Mouse (Mus musculus) heart, embryonic 14.5 days (tissue): ENCODE data around the gene Bmpr2. TPM values are rescaled to one million over a fixed set of nuclear protein-coding genes. Genes with fewer than 3 reads are reported as not detected.
A peak's percentile ranks its signal among the peaks of the same experiment; 100 is the strongest.

Experiments
- ATAC-seq: fragments of 200-750 bp; cut with Nextera tagmentation; 2 replicates; pipeline ENCODE4 v1.8.0; 2017; ENCODE audit warnings: low read depth, moderate TSS enrichment; ENCODE audit not compliant: insufficient number of reproducible peaks, insufficient read depth, low FRiP score
- H3K27ac ChIP-seq, 2 experiments: fragments of 200-500 bp in 1 of 2; fragments of 300-500 bp in 1 of 2; sonication (generic) in 1 of 2; replicated peaks in 1 of 2; 2 replicates each; pipeline ENCODE4 v1.5.1; 2012 to 2014; ENCODE audit warnings: low read depth in 2 of 2, low read length in 2 of 2, control low read depth in 1 of 2, mild to moderate bottlenecking in 1 of 2, mixed read lengths in 1 of 2; ENCODE audit not compliant: control insufficient read depth in 1 of 2, insufficient read depth in 1 of 2
- H3K27me3 ChIP-seq: fragments of 300-500 bp; sonication (generic); 2 replicates; pipeline ENCODE4 v1.6.1; 2014; ENCODE audit warnings: mild to moderate bottlenecking, low read length, control low read depth; ENCODE audit not compliant: control insufficient read depth, insufficient read depth
- H3K36me3 ChIP-seq: fragments of 300-500 bp; sonication (generic); 2 replicates; pipeline ENCODE4 v1.6.1; 2014; ENCODE audit warnings: mild to moderate bottlenecking, control low read depth, low read length, mixed read lengths; ENCODE audit not compliant: control insufficient read depth, insufficient read depth
- H3K4me1 ChIP-seq, 2 experiments: fragments of 200-500 bp in 1 of 2; fragments of 300-500 bp in 1 of 2; sonication (generic) in 1 of 2; 2 replicates each; pipeline ENCODE4 v1.6.1; 2012 to 2014; ENCODE audit warnings: low read length in 2 of 2, control low read depth in 1 of 2, mixed read lengths in 1 of 2; ENCODE audit not compliant: control insufficient read depth in 2 of 2, insufficient read depth in 2 of 2
- H3K4me2 ChIP-seq: fragments of 300-500 bp; sonication (generic); 2 replicates; pipeline ENCODE4 v1.6.1; 2014; ENCODE audit warnings: mild to moderate bottlenecking, low read length
- H3K4me3 ChIP-seq, 2 experiments: fragments of 200-500 bp in 1 of 2; fragments of 300-500 bp in 1 of 2; sonication (generic) in 1 of 2; 2 replicates each; pipeline ENCODE4 v1.5.1; 2012 to 2014; ENCODE audit warnings: low read length in 2 of 2, mild to moderate bottlenecking in 2 of 2, control low read depth in 1 of 2, low read depth in 1 of 2, moderate library complexity in 1 of 2; ENCODE audit not compliant: control insufficient read depth in 1 of 2, insufficient read depth in 1 of 2
- H3K9ac ChIP-seq: fragments of 300-500 bp; sonication (generic); 2 replicates; pipeline ENCODE4 v1.6.1; 2014; ENCODE audit warnings: mild to moderate bottlenecking, low read length
- H3K9me3 ChIP-seq: fragments of 300-500 bp; sonication (generic); 2 replicates; pipeline ENCODE4 v1.6.1; 2016; ENCODE audit warnings: low read length, control low read depth; ENCODE audit not compliant: control insufficient read depth
- WGBS: fragments of 180-500 bp; shearing (Covaris S2); extraction: QIAGEN DNeasy Blood & Tissue Kit; methylation state at CpG from one replicate; pipeline ENCODE4 v1.1.7; 2014; 5-methylcytosine and 5-hydroxymethylcytosine counted together
- polyA plus RNA-seq: library from polyadenylated mRNA; unstranded; fragments of >200 nt; fragmentation: Nextera tagmentation; extraction: Ambion mirVana; gene quantifications from 2 replicates; pipeline ENCODE4 v1.2.1, GENCODE M21; 2014

Bmpr2 gene
- polyA plus RNA-seq, 1 experiment from 2014 or later, result 13.1 TPM

DNA sequence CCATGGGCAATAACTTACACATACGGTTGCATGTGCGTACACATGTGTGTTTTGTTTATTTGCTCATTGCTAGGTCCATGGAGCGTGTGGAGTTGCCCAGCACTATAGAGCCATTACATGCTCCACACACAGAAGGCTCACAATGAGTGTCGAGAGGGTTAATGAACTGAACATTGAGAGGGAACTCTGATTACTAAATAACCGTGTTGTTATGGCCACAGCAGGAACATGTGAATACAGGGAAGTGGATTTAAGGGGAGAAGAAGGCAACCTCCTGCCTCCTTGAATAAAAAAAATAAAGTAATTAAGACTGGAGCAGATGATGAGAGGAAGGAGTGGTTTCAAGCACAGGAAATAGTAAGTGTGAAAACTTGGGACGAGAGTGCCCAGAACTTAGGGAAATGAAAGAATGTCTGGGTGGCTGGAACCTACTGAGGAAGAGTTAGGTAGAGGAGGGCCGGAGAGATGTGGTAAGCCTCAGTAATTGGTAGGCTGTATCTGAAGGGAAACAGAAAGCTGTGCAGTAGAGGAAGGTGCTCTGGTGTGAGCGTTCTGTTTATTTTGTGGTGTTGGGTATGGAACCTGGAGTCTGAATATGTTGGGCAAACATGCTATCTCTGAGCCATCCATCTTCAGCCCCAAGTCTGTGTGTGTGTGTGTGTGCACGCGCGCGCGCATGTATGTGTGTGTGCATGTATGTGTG lies 143.8 kb downstream of the Bmpr2 start:
- Histone ChIP-seq H3K27me3 (no peaks in the 10 kb centered on the region), H3K27ac (no peak overlapping the region), H3K9me3 (no peaks in the 10 kb centered on the region), H3K36me3 (no peaks in the 10 kb centered on the region), H3K4me2 (no peak overlapping the region), H3K4me1 (no peaks in the 10 kb centered on the region), H3K9ac (no peak overlapping the region), H3K4me3 (no peak overlapping the region)
- ATAC-seq, result no peak
- WGBS, result 89% methylated on average over 13 of the region's 13 CpGs

DNA sequence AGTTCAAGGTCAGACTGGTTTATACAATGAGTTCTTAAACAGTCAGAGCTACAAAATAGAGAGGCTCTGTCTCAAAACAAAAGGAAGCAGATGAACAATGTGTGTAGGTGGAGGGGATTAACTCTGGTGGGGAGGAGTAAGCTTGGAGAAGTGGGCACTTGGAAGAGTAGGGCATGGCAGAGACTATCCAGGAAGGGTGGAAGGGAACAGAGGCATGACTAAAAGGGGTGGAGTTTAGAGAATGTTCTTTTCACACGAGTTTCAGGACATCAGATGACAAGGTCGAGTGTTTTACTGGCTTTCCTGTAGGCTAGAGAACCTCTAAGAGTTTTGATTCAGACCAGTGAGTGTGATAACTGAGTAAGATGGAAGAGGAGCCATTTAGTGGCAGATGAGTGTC lies 144.5 kb downstream of the Bmpr2 start:
- no peak overlapping the region for H3K27ac ChIP-seq
- WGBS, result 24% methylated on average over 2 of the region's 2 CpGs
- H3K4me3 ChIP-seq, result no peak overlapping the region
- no peaks in the 10 kb centered on the region for H3K27me3 ChIP-seq
- H3K9ac ChIP-seq, result no peak overlapping the region
- no peak overlapping the region for H3K4me2 ChIP-seq
- no peaks in the 10 kb centered on the region for H3K9me3 ChIP-seq
- no peaks in the 10 kb centered on the region for H3K4me1 ChIP-seq
- H3K36me3 ChIP-seq, result no peaks in the 10 kb centered on the region
- no peak for ATAC-seq

DNA sequence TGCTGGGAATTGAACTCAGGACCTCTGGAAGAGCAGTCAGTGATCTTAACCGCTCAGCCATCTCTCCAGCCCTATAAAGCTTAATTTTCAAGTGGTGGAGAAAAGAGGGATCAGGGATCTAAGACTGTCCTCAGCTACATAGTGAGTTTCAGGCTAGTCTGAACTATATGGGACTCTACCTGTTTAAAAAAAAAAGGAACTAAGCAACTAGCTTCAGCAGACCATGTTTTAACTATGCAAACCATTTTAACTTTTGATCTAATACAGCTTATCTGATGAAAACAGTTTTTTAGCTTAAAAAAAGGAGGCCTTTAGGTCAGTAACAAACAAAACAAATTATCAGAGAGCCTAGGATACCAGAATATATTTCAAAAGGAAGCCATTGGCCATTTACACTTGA lies 147.7 kb downstream of the Bmpr2 start:
- H3K4me1 ChIP-seq, result peaks cover 2 to 21% of the 10 kb centered on the region in 2 experiments
- H3K27me3 ChIP-seq, result no peaks in the 10 kb centered on the region
- ATAC-seq, result no peak
- no peaks in the 10 kb centered on the region for H3K36me3 ChIP-seq
- no peaks in the 10 kb centered on the region for H3K9me3 ChIP-seq
- H3K4me2 ChIP-seq, result no peak overlapping the region
- no peak overlapping the region for H3K27ac ChIP-seq
- H3K9ac ChIP-seq, result no peak overlapping the region
- no peak overlapping the region for H3K4me3 ChIP-seq
- WGBS, result 74% methylated on average over 1 of the region's 1 CpGs

DNA sequence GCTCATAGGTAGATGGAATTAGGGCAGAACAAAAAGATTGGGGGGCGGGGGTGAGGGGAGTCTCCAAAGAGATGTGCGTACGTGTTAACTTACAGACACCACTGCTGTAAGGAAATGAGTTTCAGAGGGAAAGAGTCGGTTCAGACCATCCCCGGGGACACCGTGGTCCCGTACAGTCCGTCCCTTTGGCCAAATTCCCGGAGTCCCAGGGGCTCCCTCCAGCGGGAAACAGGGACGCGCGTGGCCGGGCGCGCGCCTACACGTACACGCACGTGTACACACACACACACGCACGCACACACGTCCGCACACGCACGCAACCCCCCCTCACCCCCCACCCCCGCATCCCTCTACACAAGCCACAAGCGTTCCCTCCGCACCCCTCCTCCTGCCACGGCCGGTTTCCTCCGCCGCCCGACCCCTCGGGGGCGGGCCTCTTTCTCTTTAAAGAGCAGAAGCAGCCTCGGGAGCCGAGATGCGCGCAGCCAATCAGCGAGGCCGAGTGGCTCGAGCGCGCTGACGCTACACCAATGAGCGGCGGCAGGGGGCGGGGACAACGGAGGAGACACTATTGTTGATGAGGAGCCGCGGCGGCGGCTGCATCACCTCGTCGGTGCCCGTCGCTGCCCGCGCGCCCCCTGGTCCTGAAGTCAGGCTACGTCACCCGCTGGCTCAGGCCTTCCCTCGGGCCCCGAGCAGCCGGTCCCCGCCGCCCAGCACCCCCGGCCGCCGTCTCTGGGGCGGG lies 149.4 kb downstream of the Bmpr2 start, which contains the start of gene Fam117b:
Gene Fam117b (plus strand): TSS at position 594 of the 745 bp plus-strand sequence.
- Histone ChIP-seq H3K9me3 (no peaks in the 10 kb centered on the region), H3K4me2 (peak within 1 kb of the TSS; percentile 79), H3K4me3 (peak within 1 kb of the TSS; percentile 59 to 98), H3K4me1 (peaks cover 2 to 27% of the 10 kb centered on the region in 2 experiments), H3K27me3 (no peaks in the 10 kb centered on the region), H3K9ac (peak within 1 kb of the TSS; percentile 83), H3K27ac (peak within 1 kb of the TSS; percentile 75 to 87), H3K36me3 (no peaks in the 10 kb centered on the region)
- WGBS, result under 1% methylated on average over 65 of the region's 72 CpGs
- ATAC-seq, result peak; percentile 95

DNA sequence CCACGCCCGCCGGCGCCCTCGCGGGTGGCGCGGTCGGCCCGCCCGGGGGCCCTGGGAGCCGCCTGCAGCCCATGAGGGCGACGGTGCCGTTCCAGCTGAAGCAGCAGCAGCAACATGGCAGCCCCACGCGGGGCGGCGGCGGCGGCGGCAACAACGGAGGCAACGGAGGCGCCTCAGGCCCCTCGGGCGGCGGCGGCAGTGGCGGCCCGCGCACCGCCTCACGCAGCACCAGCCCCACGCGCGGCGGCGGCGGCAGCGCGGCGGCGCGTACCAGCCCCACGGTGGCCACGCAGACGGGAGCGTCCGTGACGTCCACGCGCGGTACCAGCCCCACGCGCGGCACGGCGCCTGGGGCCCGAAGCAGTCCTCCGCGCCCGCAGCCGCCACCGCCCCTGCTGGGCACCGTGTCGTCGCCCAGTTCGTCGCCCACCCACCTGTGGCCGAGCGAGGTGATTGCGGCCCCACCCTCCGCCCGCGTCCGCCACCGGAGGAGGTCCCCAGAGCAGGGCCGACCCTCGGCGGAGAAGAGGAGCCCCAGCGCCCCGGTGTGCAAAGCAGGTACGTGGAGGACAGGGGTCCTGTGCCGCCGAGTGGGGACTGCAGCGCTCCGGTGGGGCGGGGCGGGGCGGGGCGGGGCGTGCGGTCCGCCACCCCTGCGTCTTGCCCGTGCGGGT lies 150.1 kb downstream of the Bmpr2 start:
- peak; percentile 52 for ATAC-seq
- Histone ChIP-seq H3K27ac (peak overlapping the region; percentile 75 to 87), H3K4me3 (peak overlapping the region; percentile 59 to 98), H3K9me3 (no peaks in the 10 kb centered on the region), H3K4me2 (peak overlapping the region; percentile 78), H3K4me1 (peaks cover 2 to 27% of the 10 kb centered on the region in 2 experiments), H3K9ac (peak overlapping the region; percentile 83), H3K36me3 (no peaks in the 10 kb centered on the region), H3K27me3 (no peaks in the 10 kb centered on the region)
- WGBS, result 1% methylated on average over 79 of the region's 98 CpGs

DNA sequence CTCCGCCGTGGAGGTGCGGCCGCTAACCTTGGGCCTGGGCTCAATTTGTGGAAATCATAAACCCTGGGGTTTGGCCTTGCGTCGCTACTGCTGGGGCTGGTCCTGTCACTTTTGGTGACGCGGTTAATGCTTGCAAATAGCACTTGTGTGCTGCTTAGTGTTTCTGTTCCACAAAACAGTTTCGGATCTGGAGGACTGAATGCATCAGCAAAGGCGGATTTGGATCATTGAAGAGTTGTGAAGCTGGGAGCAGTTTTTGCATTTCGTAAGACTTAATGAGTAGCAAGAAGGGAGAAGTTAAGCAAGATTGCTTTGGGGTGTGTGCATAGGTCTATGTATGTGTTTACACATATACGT lies 150.6 kb downstream of the Bmpr2 start:
- H3K36me3 ChIP-seq, result no peaks in the 10 kb centered on the region
- H3K4me3 ChIP-seq, result peak overlapping the region; percentile 59 to 98
- no peak for ATAC-seq
- no peaks in the 10 kb centered on the region for H3K27me3 ChIP-seq
- H3K4me2 ChIP-seq, result peak overlapping the region; percentile 78
- H3K27ac ChIP-seq, result peak overlapping the region in 1 of 2 experiments; percentile 87; a peak in 2 of 4 replicates
- peak overlapping the region; percentile 83 for H3K9ac ChIP-seq
- WGBS, result 5% methylated on average over 12 of the region's 12 CpGs
- H3K4me1 ChIP-seq, result peaks cover 2 to 27% of the 10 kb centered on the region in 2 experiments
- no peaks in the 10 kb centered on the region for H3K9me3 ChIP-seq

DNA sequence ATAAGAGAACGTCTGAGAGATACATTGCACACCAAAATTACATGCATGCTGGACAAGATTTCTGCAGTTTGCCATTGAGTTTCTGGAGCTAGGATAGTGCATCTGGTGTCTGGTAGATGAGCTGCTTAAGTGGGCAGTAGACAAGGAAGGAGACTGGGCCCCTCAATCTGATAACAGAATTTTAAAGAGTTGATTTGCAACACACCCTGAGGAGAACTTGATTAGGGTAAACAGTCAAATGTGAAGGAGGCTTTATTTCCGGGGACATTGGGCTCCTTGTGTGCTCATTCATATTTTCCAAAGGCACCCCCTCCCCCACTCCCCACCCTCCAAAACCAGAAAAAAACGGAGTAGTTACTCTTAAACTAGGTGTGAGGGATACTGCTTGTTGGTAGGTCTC lies 151.6 kb downstream of the Bmpr2 start:
- H3K4me1 ChIP-seq, result peaks cover 2 to 27% of the 10 kb centered on the region in 2 experiments
- no peak overlapping the region; a peak in 1 of 4 replicates for H3K4me3 ChIP-seq
- ATAC-seq, result no peak
- H3K27me3 ChIP-seq, result no peaks in the 10 kb centered on the region
- no peak overlapping the region for H3K27ac ChIP-seq
- no peaks in the 10 kb centered on the region for H3K9me3 ChIP-seq
- peak overlapping the region; percentile 78 for H3K4me2 ChIP-seq
- H3K9ac ChIP-seq, result 0 out of 2 replicates have a peak overlapping the region, but pooled peaks have one; percentile 47
- 49% methylated on average over 3 of the region's 3 CpGs for WGBS
- no peaks in the 10 kb centered on the region for H3K36me3 ChIP-seq
